Mouse (Mus musculus) adrenal gland, postnatal 36 days (tissue): Measurements from ENCODE around the gene Agtr1b. TPM values are rescaled to one million over a fixed set of nuclear protein-coding genes. Genes with fewer than 3 reads are reported as not detected.

Source experiments
- DNase-seq, 2 experiments: peaks; one replicate each; pipeline ENCODE4 v3.0.0; 2021; ENCODE audit warnings: mixed read lengths in 1 of 2
- long read RNA-seq, 2 experiments: library from polyadenylated mRNA; stranded (forward); transcript quantifications; one replicate each; pipeline ENCODE4 v2.0.0; 2021; ENCODE audit warnings: borderline sequencing depth in 2 of 2
- total RNA-seq, 2 experiments: library from RNA; stranded (reverse); gene quantifications; 2 replicates each; pipeline ENCODE4 v1.2.3; 2021

Agtr1b gene
- 10 to 100 TPM; 10.5 to 12.4 TPM for total RNA-seq
- long read RNA-seq, experiment 1, partial matches to known transcripts = 0 of 4 reads
- long read RNA-seq, experiment 1, other reads (novel, unspliced or antisense) = 2 of 4 reads
- long read RNA-seq, experiment 2, partial matches to known transcripts = 0 of 1 reads
- long read RNA-seq, experiment 2, other reads (novel, unspliced or antisense) = 0 of 1 reads

- DNase-seq = peak; percentile 38 to 44
Observed at GRCm38 (mm10) chr3:20366558-20367522, at the start of gene Agtr1b. TSS of gene Agtr1b (minus strand) at chr3:20367177.

DNA sequence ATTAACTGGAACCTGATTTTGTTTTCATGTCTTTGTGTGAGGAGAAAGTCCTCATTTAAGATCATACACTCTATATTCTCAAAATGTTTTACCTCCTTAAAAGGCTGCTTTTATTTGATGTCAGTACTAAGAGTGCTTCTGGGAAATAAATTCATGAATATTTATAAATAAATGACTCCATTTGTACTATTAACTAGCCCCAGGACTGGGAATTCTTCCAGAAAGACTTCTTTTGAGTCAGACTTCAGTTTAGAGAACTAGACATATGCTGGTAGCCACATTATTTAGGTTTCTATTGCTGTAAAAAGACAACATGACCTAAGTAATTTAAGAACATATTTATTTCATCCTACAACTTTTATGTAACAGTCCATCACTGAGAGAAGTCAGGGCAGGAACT, 13.4 kb downstream of the Agtr1b start:
- DNase-seq = no peak

DNA sequence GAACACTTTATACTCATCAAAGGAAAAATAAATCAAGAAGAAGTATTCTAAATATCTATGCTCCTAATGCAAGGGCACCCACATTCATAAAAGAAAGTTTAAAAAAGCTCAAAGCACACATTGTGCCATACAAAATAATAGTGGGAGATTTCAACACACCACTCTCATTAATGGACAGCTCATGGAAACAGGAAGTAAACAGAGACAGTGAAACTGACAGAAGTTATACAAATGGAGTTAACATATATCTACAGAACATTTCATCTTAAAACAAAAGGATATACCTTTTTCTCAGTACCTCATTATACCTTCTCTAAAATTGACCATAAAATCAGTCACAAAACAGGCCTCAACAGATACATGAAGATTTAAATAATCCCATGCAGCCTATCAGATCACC, 18.8 kb downstream of the Agtr1b start:
- no peak for DNase-seq

GRCm38 (mm10) chr3:20340402-20340801, 26.6 kb downstream of the Agtr1b start:
- no peak for DNase-seq

DNA sequence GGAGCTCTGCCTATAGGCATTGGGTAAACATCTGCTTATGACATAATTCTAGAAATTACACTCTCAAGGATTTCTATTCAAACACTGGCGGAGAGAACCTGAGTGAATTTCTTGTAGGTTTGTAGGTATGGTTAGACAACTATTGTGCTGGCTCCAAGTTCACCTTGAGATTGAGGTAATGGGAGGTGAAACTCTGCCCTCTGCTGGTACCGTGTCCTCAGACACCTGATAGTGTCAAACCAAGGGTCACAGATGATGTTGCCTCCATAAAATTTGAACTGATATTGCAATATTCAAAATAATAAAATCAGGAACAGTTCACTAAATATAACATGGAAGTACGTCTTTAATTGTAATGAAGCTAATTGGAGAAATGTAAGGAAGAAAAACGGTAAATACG, 32.3 kb downstream of the Agtr1b start:
- peak; percentile 50 to 63 for DNase-seq

GRCm38 (mm10) chr3:20317233-20317632, 49.7 kb downstream of the Agtr1b start:
- DNase-seq = no peak

GRCm38 (mm10) chr3:20309142-20309541, 57.8 kb downstream of the Agtr1b start:
- no peak for DNase-seq

DNA sequence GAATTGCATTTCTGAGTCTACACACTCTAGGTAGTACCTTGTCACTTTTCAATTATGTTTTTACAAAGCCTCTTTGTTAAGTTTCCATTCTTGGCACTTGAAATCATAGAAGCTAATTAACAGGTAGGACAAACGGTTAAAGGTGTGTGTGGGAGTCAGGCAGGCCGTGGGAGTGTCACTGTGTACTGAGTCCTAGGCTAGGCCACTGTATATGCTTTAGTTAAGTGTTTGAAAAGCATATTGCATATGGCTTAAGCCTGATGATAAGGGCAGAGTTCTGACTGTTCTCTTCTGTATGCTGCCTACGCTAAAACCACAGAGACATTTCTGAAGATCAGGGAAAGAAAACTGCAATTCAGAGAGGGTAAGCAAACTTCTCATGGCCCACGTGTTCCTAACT, 59.7 kb downstream of the Agtr1b start:
- no peak for DNase-seq

DNA sequence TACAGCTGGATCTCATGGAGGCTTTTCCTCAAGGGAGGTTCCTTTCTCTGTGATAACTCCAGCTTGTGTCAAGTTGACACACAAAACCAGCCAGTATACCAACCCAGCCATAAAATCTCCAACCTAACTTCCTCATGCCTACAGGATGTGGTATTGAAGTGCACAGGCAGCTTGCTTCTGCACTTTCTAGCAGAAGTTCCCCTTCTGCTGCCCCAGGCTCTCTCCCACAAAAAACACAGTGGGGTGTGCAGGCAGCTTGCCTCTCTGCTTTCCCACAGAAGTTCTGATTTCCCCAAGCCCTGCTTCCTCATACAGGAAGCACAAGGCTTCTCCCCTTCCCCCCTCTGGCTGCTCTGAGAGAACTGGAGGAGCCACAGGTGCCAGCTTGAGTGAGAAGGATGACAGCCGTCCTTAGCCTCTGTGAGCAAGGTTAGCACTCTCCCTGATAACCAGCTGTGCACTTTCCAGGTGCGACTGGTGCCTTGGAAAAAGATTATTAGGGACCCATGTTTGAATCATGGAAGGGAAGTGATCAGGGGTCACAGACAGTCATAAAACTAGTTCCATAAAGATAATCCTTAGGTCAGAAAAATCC, 62.1 kb downstream of the Agtr1b start:
- DNase-seq = peak in 1 of 2 experiments; percentile 3

- DNase-seq = no peak
Observed at GRCm38 (mm10) chr3:20295546-20295945, 71.4 kb downstream of the Agtr1b start.

DNA sequence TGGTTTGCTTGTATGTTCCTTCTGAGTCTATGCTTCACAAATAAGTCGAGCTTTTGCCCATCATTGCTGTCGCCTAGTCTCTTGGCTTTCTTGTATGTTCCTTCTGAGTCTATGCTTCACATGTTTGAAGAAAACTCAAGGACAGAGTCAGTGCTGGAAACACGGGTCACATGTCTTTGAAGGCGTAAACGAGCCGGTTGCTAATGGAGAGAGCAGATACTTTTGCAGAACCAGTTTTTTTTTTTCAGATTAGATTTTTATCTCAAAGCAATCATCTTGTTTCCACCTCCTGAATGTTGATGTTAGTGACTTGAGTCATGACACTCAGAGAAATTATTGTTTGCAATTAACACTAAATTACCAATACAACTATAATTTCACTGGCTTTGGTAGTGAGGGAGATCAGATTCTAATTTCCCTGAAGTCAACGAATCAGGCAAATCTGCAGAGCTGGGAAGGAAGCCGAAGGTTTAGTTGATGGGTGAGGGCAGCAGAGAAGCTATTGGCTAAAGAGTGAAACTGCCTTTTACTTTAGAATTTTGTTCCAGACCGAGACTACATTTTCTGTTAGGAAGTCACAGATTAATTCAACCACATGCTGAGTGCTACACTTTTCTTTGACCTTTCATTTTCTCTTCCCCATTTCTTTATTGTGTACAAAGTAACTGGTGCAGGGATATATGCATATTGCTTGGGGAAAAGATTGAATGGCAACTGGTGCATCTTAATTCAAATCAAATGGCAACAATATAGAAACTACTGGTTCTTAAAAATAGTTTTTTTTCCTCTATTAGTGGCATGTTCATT, 72.2 kb downstream of the Agtr1b start:
- no peak for DNase-seq

DNA sequence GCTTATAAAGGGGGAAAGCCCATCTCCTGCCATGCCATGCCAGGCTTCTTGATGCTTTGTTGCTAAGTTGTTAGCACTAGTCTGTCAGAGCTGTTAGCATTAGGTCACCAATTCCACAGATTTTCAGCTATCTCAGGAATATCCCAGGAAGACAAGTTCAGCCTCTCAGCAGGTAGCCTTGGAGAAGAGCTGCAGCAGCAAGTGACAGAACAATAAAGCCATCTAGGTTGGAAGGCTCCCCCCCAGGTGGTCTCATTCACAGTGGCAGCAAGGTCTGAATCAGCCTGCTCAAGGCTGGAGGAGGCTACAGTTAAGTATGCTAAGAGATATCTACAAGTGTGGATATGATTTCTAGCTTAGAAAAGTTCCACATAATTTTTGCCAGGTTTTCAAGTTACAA, 75.6 kb downstream of the Agtr1b start:
- DNase-seq = no peak

- no peak for DNase-seq
Observed at GRCm38 (mm10) chr3:20288761-20289160, 78.2 kb downstream of the Agtr1b start.

- no peak for DNase-seq
Observed at GRCm38 (mm10) chr3:20281796-20282195, 85.2 kb downstream of the Agtr1b start.

DNA sequence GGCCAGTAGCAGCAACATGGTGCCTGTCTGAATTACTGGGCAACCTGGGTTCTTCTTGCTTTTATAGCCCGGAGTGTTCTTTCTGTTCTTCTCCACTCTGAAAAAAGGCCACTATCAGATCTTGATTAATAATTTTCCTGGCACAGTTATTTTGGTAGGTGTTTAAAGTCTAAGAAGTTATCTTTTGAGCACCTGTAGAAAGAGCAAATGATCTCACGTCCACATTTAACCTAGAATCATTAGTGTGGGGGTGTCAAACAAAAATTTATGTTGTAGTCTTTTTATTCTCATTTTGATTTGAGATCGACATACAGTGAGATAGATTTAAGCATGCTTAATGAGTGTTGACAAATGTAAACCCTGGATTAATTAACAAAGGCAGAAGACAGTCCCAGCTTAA, 91.3 kb downstream of the Agtr1b start, which contains the start of gene Cpb1:
Gene Cpb1 (minus strand): TSS at position 101 of the 400 bp plus-strand sequence.
- no peak for DNase-seq

Other genes with a start within 250 kb of the Agtr1b start
- 100 to 1,000 TPM in 1 of 2 experiments, 10 to 100 TPM in 1; 81.2 to 140 TPM for gene Gyg, start 211.9 kb downstream of the Agtr1b start, total RNA-seq
- gene Cpa3, start 125.0 kb downstream of the Agtr1b start, total RNA-seq = 1 to 10 TPM; 2.7 to 3.0 TPM
- gene Cpb1, start 91.4 kb downstream of the Agtr1b start, total RNA-seq = 1 to 10 TPM; 5.4 to 6.1 TPM